Mouse (Mus musculus) cerebellum, adult 2 months (tissue): ENCODE measurements at regions not wholly inside any gene's neighbourhood (a gene's known extent, or its start where the extent isn't known, plus 50 kb on each side); places are given as distances from the start of the nearest gene placed in this dataset.

ENCODE experiments used
- CTCF ChIP-seq: fragments of 200-500 bp; IDR thresholded peaks from 2 replicates; pipeline ENCODE4 v1.5.1; 2011; ENCODE audit warnings: low read depth, mild to moderate bottlenecking, control low read depth, low read length, moderate library complexity, borderline replicate concordance; ENCODE audit not compliant: insufficient read depth
- POLR2A ChIP-seq: fragments of 200-500 bp; IDR thresholded peaks from 2 replicates; pipeline ENCODE4 v1.6.1; 2011; ENCODE audit warnings: low read length, control low read depth, borderline replicate concordance; ENCODE audit not compliant: insufficient read depth

GRCm38 (mm10) chr1:23466340-23466739, 68.8 kb upstream of the Ogfrl1 start:
- TF ChIP-seq CTCF (no peak), POLR2A (no peak)
